Mouse (Mus musculus) erythroblast, embryonic 14.5 days (primary cell): ENCODE data around the gene Gm11639.

ENCODE experiments used
- GATA1 ChIP-seq: IDR thresholded peaks from 2 replicates; pipeline ENCODE4 v1.6.1; 2012; ENCODE audit warnings: low read length, inconsistent platforms, mixed read lengths
- TAL1 ChIP-seq: IDR thresholded peaks from 3 replicates; pipeline ENCODE4 v1.6.1; 2012; ENCODE audit warnings: low read length, inconsistent platforms, mixed read lengths

DNA sequence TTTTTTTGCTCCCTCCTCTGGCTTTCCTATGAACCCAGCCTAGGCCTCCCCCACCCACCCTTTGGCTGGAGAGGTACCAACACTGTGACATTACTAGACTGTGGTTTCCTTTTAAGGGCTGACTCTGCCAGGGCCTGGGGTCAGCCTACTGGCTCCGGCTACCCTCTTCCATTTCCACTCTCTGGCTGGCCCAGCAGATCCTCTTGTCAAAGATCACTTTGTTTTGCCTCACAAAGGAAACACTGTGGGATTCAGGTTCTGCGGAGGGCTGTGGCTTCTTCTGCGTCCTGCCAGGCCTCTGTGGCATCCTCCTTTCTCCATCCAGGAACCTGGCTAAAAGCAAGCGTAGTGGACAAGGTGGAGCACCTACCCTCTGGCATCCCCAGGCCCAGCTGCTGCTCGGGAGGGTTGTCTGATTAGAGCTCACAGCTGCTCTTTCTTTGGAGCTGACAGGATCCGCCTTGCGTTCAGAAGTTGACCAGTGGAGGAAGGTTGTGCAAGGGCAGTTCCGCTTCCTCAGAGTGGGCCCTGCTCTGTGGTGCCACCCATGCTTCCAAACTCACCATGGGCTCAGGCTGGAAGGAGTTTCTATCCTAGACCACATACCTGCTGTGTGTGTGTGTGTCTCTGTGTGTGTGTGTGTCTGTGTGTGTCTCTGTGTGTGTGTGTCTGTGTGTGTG is 38.2 kb upstream of the Gm11639 start:
- no peak for TF ChIP-seq GATA1
- no peak for TF ChIP-seq TAL1
